Mouse (Mus musculus) liver, adult 2 months (tissue): ENCODE measurements at regions not wholly inside any gene's neighbourhood (a gene's known extent, or its start where the extent isn't known, plus 50 kb on each side); places are given as distances from the start of the nearest gene placed in this dataset.

Experiments
- DNase-seq: peaks from one replicate; pipeline ENCODE4 v3.0.0-alpha.2; 2011; ENCODE audit warnings: low read depth, low spot score; ENCODE audit errors: extremely low read depth
- H3K27ac ChIP-seq: fragments of 200-500 bp; replicated peaks from 2 replicates; pipeline ENCODE4 v1.5.1; 2012; ENCODE audit warnings: low read depth, mild to moderate bottlenecking, control low read depth, inconsistent platforms, low read length; ENCODE audit not compliant: insufficient read depth
- H3K27me3 ChIP-seq: fragments of 200-500 bp; 2 replicates; pipeline ENCODE4 v1.6.1; 2012; ENCODE audit warnings: mild to moderate bottlenecking, moderate library complexity, low read length, inconsistent platforms; ENCODE audit not compliant: control insufficient read depth, insufficient read depth
- H3K36me3 ChIP-seq: fragments of 200-500 bp; 2 replicates; pipeline ENCODE4 v1.6.1; 2012; ENCODE audit warnings: low read length, inconsistent platforms; ENCODE audit not compliant: control insufficient read depth, insufficient read depth
- H3K4me1 ChIP-seq: fragments of 200-500 bp; 2 replicates; pipeline ENCODE4 v1.6.1; 2011; ENCODE audit warnings: low read length; ENCODE audit not compliant: control insufficient read depth, insufficient read depth
- H3K4me3 ChIP-seq: fragments of 200-500 bp; 2 replicates; pipeline ENCODE4 v1.5.1; 2011; ENCODE audit warnings: low read depth, mild to moderate bottlenecking, control low read depth, low read length, moderate library complexity; ENCODE audit not compliant: insufficient read depth
- H3K79me2 ChIP-seq: fragments of 200-500 bp; 2 replicates; pipeline ENCODE4 v1.6.1; 2012; ENCODE audit warnings: inconsistent platforms, mild to moderate bottlenecking, low read length, moderate library complexity; ENCODE audit not compliant: control insufficient read depth, insufficient read depth
- H3K9ac ChIP-seq: fragments of 200-500 bp; 2 replicates; pipeline ENCODE4 v1.6.1; 2012; ENCODE audit warnings: low read depth, mild to moderate bottlenecking, control low read depth, inconsistent platforms, low read length
- CTCF ChIP-seq: fragments of 200-500 bp; IDR thresholded peaks from 2 replicates; pipeline ENCODE4 v1.5.1; 2011; ENCODE audit warnings: low read depth, low read length, control low read depth
- POLR2A ChIP-seq: fragments of 200-500 bp; IDR thresholded peaks from 2 replicates; pipeline ENCODE4 v1.6.1; 2011; ENCODE audit warnings: low read length, control low read depth; ENCODE audit not compliant: insufficient read depth; ENCODE audit errors: extremely low read depth
- WGBS: fragments of 180-500 bp; shearing (Covaris S2); methylation state at CpG from one replicate; pipeline ENCODE4 v1.1.7; 2018; 5-methylcytosine and 5-hydroxymethylcytosine counted together

- no peaks in the 10 kb centered on the region for H3K27me3 ChIP-seq
- H3K79me2 ChIP-seq = no peaks in the 10 kb centered on the region
- no peak overlapping the region for H3K9ac ChIP-seq
- no peak overlapping the region for H3K4me3 ChIP-seq
- no peak overlapping the region for H3K27ac ChIP-seq
- DNase-seq = no peak
- 79% methylated on average over 2 of the region's 2 CpGs for WGBS
- TF ChIP-seq CTCF = no peak
- TF ChIP-seq POLR2A = no peak
- H3K36me3 ChIP-seq = no peaks in the 10 kb centered on the region
- H3K4me1 ChIP-seq = no peaks in the 10 kb centered on the region
Observed at GRCm38 (mm10) chr9:17865528-17865927, 426.4 kb upstream of the Chordc1 start.

- TF ChIP-seq CTCF = no peak
- no peak for TF ChIP-seq POLR2A
- no peak for DNase-seq
- Histone ChIP-seq H3K79me2 (no peaks in the 10 kb centered on the region), H3K9ac (no peak overlapping the region), H3K4me3 (no peak overlapping the region), H3K27me3 (no peaks in the 10 kb centered on the region), H3K4me1 (no peaks in the 10 kb centered on the region), H3K27ac (no peak overlapping the region), H3K36me3 (no peaks in the 10 kb centered on the region)
- WGBS = 35% methylated on average over 2 of the region's 2 CpGs
Observed at GRCm38 (mm10) chr9:17874795-17875194, 417.1 kb upstream of the Chordc1 start.
